Mouse (Mus musculus) midbrain, embryonic 16.5 days (tissue): ENCODE results near the gene Brwd3. TPM values are rescaled to one million over a fixed set of nuclear protein-coding genes. Genes with fewer than 3 reads are reported as not detected.

Experiments used
- ATAC-seq: fragments of 200-750 bp; cut with Nextera tagmentation; 2 replicates; pipeline ENCODE4 v1.8.0; 2017; ENCODE audit warnings: moderate TSS enrichment
- H3K27ac ChIP-seq: fragments of 300-500 bp; sonication (generic); 2 replicates; pipeline ENCODE4 v1.5.1; 2014; ENCODE audit warnings: mild to moderate bottlenecking, low read length, mixed read lengths
- H3K27me3 ChIP-seq: fragments of 300-500 bp; sonication (generic); 2 replicates; pipeline ENCODE4 v1.6.1; 2014; ENCODE audit warnings: low read depth, low read length, mixed read lengths; ENCODE audit not compliant: control insufficient read depth, insufficient read depth
- H3K36me3 ChIP-seq: fragments of 300-500 bp; sonication (generic); 2 replicates; pipeline ENCODE4 v1.6.1; 2014; ENCODE audit warnings: mild to moderate bottlenecking, low read length, moderate library complexity, mixed read lengths; ENCODE audit not compliant: control insufficient read depth, insufficient read depth
- H3K4me1 ChIP-seq: fragments of 300-500 bp; sonication (generic); 2 replicates; pipeline ENCODE4 v1.6.1; 2014; ENCODE audit warnings: mild to moderate bottlenecking, low read length, mixed read lengths; ENCODE audit not compliant: control insufficient read depth, insufficient read depth
- H3K4me2 ChIP-seq: fragments of 300-500 bp; sonication (generic); 2 replicates; pipeline ENCODE4 v1.6.1; 2014; ENCODE audit warnings: mild to moderate bottlenecking, low read length, mixed read lengths
- H3K4me3 ChIP-seq: fragments of 300-500 bp; sonication (generic); 2 replicates; pipeline ENCODE4 v1.5.1; 2014; ENCODE audit warnings: low read depth, mild to moderate bottlenecking, low read length, moderate library complexity, mixed read lengths
- H3K9ac ChIP-seq: fragments of 300-500 bp; sonication (generic); 2 replicates; pipeline ENCODE4 v1.6.1; 2014; ENCODE audit warnings: low read depth, low read length, mixed read lengths
- H3K9me3 ChIP-seq: fragments of 300-500 bp; sonication (generic); replicated peaks from 2 replicates; pipeline ENCODE4 v1.6.1; 2014; ENCODE audit warnings: mild to moderate bottlenecking, low read length, mixed read lengths; ENCODE audit not compliant: control insufficient read depth, poor library complexity, severe bottlenecking
- WGBS: fragments of 180-500 bp; shearing (Covaris S2); extraction: QIAGEN DNeasy Blood & Tissue Kit; methylation state at CpG from one replicate; pipeline ENCODE4 v1.1.7; 2014; 5-methylcytosine and 5-hydroxymethylcytosine counted together
- polyA plus RNA-seq: library from polyadenylated mRNA; unstranded; fragments of >200 nt; fragmentation: Nextera tagmentation; extraction: Ambion mirVana; gene quantifications from 2 replicates; pipeline ENCODE4 v1.2.1, GENCODE M21; 2015

Gene Brwd3
- polyA plus RNA-seq, 1 experiment from 2014 or later: 2.1 TPM

GRCm38 (mm10) chrX:108797268-108797667 lies 36.9 kb downstream of the Brwd3 start:
- Histone ChIP-seq H3K9ac (no peak overlapping the region), H3K27me3 (no peaks in the 10 kb centered on the region), H3K9me3 (no peaks in the 10 kb centered on the region), H3K36me3 (no peaks in the 10 kb centered on the region), H3K4me2 (no peak overlapping the region), H3K4me1 (no peaks in the 10 kb centered on the region), H3K4me3 (no peak overlapping the region), H3K27ac (no peak overlapping the region)
- no peak for ATAC-seq
- WGBS: 74% methylated on average over 3 of the region's 3 CpGs

- H3K4me2 ChIP-seq: no peak overlapping the region
- H3K9ac ChIP-seq: no peak overlapping the region
- ATAC-seq: no peak
- no peak overlapping the region for H3K4me3 ChIP-seq
- no peaks in the 10 kb centered on the region for H3K36me3 ChIP-seq
- H3K9me3 ChIP-seq: no peaks in the 10 kb centered on the region
- no peak overlapping the region for H3K27ac ChIP-seq
- no peaks in the 10 kb centered on the region for H3K4me1 ChIP-seq
- no peaks in the 10 kb centered on the region for H3K27me3 ChIP-seq
- 94% methylated on average over 4 of the region's 4 CpGs for WGBS
Observed at GRCm38 (mm10) chrX:108783724-108784123, 50.4 kb downstream of the Brwd3 start.

GRCm38 (mm10) chrX:108731755-108732154 lies 102.4 kb downstream of the Brwd3 start:
- Histone ChIP-seq H3K9me3 (no peaks in the 10 kb centered on the region), H3K4me3 (no peak overlapping the region), H3K4me1 (no peaks in the 10 kb centered on the region), H3K9ac (no peak overlapping the region), H3K27me3 (no peaks in the 10 kb centered on the region), H3K36me3 (no peaks in the 10 kb centered on the region), H3K27ac (no peak overlapping the region), H3K4me2 (no peak overlapping the region)
- ATAC-seq: no peak

- H3K36me3 ChIP-seq: no peaks in the 10 kb centered on the region
- H3K9me3 ChIP-seq: no peaks in the 10 kb centered on the region
- no peak for ATAC-seq
- no peak overlapping the region for H3K27ac ChIP-seq
- H3K9ac ChIP-seq: no peak overlapping the region
- WGBS: 35% methylated on average over 1 of the region's 1 CpGs
- H3K27me3 ChIP-seq: no peaks in the 10 kb centered on the region
- no peak overlapping the region for H3K4me3 ChIP-seq
- no peak overlapping the region for H3K4me2 ChIP-seq
- H3K4me1 ChIP-seq: no peaks in the 10 kb centered on the region
Observed at GRCm38 (mm10) chrX:108729564-108729963, 104.6 kb downstream of the Brwd3 start.

GRCm38 (mm10) chrX:108729068-108729467 lies 105.1 kb downstream of the Brwd3 start:
- H3K4me3 ChIP-seq: no peak overlapping the region
- no peak overlapping the region for H3K4me2 ChIP-seq
- no peaks in the 10 kb centered on the region for H3K4me1 ChIP-seq
- H3K27ac ChIP-seq: no peak overlapping the region
- 69% methylated on average over 3 of the region's 3 CpGs for WGBS
- no peaks in the 10 kb centered on the region for H3K9me3 ChIP-seq
- no peaks in the 10 kb centered on the region for H3K27me3 ChIP-seq
- no peaks in the 10 kb centered on the region for H3K36me3 ChIP-seq
- ATAC-seq: no peak
- H3K9ac ChIP-seq: no peak overlapping the region

- H3K9me3 ChIP-seq: no peaks in the 10 kb centered on the region
- H3K36me3 ChIP-seq: no peaks in the 10 kb centered on the region
- ATAC-seq: no peak
- no peak overlapping the region for H3K4me2 ChIP-seq
- H3K4me1 ChIP-seq: no peaks in the 10 kb centered on the region
- no peaks in the 10 kb centered on the region for H3K27me3 ChIP-seq
- no peak overlapping the region for H3K4me3 ChIP-seq
- no peak overlapping the region for H3K9ac ChIP-seq
- WGBS: 85% methylated on average over 3 of the region's 3 CpGs
- no peak overlapping the region for H3K27ac ChIP-seq
Observed at GRCm38 (mm10) chrX:108728334-108728733, 105.8 kb downstream of the Brwd3 start.

- H3K4me2 ChIP-seq: no peak overlapping the region
- no peak overlapping the region for H3K9ac ChIP-seq
- no peaks in the 10 kb centered on the region for H3K4me1 ChIP-seq
- H3K9me3 ChIP-seq: no peaks in the 10 kb centered on the region
- H3K27me3 ChIP-seq: no peaks in the 10 kb centered on the region
- no peak overlapping the region for H3K4me3 ChIP-seq
- ATAC-seq: no peak
- H3K27ac ChIP-seq: no peak overlapping the region
- H3K36me3 ChIP-seq: no peaks in the 10 kb centered on the region
Observed at GRCm38 (mm10) chrX:108724241-108724640, 109.9 kb downstream of the Brwd3 start.

- Histone ChIP-seq H3K4me2 (no peak overlapping the region), H3K4me3 (no peak overlapping the region), H3K4me1 (no peaks in the 10 kb centered on the region), H3K9me3 (no peaks in the 10 kb centered on the region), H3K27me3 (no peaks in the 10 kb centered on the region), H3K27ac (no peak overlapping the region), H3K9ac (no peak overlapping the region), H3K36me3 (no peaks in the 10 kb centered on the region)
- no peak for ATAC-seq
- WGBS: 91% methylated on average over 1 of the region's 1 CpGs
Observed at GRCm38 (mm10) chrX:108722447-108722846, 111.7 kb downstream of the Brwd3 start.

GRCm38 (mm10) chrX:108704312-108704711 lies 129.9 kb downstream of the Brwd3 start:
- WGBS: 76% methylated on average over 2 of the region's 2 CpGs
- no peak for ATAC-seq
- Histone ChIP-seq H3K9ac (no peak overlapping the region), H3K4me1 (no peaks in the 10 kb centered on the region), H3K9me3 (no peaks in the 10 kb centered on the region), H3K27me3 (no peaks in the 10 kb centered on the region), H3K27ac (no peak overlapping the region), H3K36me3 (no peaks in the 10 kb centered on the region), H3K4me3 (no peak overlapping the region), H3K4me2 (no peak overlapping the region)
